Mouse (Mus musculus): ENCODE measurements around the gene Sipa1l1.

Sipa1l1 gene

DNA sequence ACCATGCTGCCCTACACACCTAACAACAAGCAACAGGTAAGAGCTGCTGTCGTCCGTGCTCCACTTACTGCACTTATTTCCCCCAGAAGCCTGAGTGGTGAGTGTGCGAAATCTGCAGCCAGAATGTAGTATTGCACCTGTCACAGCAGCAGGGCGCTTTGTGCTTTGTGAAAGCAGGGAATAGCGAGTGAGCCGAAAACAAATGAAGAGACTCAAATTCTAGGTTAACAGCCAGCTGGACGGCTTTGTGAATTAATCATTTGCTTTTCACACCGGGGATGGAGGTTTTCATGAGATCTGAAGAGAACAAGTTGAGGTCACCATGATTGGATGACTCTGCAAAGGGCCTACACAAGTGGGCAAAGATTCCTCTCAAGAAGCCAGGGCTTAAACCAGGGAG is 215.6 kb downstream of the Sipa1l1 start:
- DNase-seq (ENCODE audit: low spot score) = no peak

DNA sequence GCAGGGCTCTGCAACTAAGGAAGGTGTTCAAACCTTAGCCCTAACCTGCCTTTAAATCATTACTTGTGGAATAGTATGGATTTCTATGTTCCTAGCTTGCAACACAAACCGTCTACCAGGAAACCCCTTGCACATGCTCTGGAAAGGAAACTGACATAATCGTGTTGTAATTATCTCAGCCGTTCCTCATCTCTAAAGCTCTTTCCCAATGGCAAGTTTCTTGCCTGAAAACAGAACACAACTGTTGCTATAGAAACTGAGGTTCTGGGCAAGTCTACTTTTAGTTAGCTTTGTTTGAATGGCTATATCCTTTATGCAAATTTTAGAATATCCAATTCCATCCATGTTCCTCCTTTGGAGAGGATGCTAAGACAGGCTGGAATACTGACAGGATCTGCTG is 217.9 kb downstream of the Sipa1l1 start:
- no peak for DNase-seq (ENCODE audit: low spot score)

DNA sequence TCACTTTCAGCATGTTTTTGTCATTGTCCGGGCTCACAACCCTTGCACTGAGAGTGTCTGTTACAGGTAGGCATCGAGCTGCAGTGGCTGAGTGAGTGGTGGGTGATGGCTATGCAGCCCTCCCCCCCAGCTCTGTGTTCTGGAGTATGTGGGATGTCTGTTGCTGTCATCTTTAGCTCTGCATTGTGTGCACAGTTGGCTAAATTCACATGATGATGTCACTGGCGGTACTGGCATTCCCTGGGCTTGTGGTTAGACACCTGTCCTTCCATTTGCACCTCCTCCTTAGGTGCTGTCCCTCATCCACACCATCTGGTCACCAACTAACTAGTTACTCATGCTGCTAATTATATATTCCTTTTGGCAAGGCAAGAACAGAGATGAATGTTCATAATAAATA is 218.5 kb downstream of the Sipa1l1 start:
- DNase-seq (ENCODE audit: low spot score) = no peak

DNA sequence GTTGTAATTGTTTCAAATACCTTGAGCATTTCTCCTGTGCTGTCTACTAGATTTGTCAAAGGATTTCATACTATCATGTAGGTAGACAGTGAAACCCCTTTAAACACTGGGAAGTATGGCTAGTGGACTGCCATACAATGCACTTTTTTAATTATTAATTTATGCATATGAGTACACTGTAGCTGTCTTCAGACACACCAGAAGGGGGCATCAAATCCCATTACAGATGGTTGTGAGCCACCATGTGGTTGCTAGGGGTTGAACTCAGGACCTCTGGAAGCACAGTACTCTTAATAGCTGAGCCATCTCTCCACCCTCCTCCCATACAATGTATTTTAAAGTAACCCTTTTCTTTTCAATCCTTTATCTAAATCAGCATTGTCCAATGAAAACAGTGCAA is 219.0 kb downstream of the Sipa1l1 start:
- DNase-seq (ENCODE audit: low spot score) = no peak

DNA sequence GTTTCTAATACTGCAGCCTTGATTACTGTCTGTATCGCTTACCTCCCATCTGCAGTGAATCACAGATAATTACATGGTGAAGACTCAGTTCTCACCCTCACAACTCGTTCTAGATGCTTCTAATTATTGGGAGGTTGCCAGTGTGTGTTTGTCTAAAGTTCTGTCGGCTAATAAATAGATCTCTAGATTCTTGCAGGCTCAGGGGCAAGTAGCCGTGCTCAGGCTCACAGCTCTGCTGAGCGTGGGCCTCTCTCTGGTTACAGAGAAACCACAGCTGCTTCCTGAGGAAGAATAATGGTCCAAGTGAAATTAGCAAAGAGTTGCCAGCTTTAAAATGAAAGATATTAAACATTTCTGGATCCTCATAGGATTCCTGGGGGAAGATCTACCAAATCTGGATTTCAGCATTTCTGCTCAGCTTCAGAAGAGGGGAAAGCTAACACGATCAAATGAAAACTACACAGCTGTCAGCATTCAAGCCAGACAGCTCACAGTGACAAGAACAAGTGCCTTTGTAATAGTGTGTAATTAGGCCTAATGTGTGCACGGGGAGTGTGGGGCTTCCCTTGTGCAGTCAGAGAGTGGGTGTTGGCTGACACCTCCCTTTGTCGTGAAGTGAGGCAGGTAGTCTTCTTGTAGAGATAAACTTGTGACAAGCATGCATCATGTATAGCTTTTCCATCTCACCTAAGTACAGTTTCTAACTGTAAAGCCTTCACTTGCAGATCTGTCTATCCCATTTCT is 225.2 kb downstream of the Sipa1l1 start:
- DNase-seq (ENCODE audit: low spot score) = no peak

DNA sequence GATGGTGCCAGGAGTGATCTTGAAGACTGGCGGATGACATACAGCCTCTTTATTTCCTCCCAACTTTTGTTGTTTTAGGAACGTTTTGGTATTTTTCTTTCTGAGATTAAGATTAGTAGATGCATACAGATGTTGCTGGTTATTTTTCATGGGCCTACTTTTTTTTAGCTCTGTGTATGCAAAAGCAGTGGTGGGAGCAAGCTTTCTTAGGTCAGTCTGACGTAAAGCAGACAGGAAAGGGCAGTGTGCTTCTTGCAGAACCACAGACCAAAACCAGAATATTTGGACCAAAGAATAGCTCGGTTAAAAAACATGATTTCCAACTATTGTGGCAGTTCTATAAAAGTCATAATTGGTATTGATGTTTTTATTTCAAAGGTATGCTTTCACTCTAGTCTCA is 226.1 kb downstream of the Sipa1l1 start:
- no peak for DNase-seq (ENCODE audit: low spot score)

DNA sequence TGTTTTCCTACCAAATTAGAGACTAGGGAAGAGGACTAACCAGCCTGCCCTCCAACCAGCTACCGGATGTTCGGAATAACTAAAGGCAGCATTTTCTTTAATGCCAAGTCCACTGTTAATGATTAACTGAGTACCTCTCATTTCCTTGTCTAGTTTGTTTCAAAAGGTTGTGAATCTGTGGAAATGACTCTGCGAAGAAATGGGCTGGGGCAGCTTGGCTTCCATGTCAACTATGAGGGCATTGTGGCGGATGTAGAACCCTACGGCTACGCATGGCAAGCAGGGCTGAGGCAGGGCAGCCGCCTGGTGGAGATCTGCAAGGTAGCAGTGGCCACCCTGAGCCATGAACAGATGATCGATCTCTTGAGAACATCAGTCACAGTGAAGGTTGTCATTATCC is 228.1 kb downstream of the Sipa1l1 start:
- DNase-seq (ENCODE audit: low spot score) = no peak

DNA sequence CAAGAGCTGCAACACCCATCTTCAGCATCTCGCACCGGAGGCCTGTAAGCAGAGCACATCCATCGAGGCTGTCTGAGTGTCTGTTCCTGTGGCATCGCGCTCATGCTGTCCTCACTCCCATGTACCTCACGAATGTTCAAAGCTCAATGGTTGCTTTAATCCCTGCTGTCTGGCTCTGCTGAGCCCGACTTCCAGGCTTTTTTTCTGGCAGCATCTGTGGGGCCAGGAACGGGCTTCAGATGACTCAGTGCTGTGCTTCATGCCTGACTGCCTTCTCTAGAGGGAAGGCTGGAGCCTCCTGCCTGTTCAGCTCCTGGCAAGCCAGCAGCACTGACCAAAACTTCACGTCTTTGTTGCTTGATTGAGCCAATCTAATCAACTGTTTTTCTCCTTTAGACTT is 228.6 kb downstream of the Sipa1l1 start:
- no peak for DNase-seq (ENCODE audit: low spot score)

DNA sequence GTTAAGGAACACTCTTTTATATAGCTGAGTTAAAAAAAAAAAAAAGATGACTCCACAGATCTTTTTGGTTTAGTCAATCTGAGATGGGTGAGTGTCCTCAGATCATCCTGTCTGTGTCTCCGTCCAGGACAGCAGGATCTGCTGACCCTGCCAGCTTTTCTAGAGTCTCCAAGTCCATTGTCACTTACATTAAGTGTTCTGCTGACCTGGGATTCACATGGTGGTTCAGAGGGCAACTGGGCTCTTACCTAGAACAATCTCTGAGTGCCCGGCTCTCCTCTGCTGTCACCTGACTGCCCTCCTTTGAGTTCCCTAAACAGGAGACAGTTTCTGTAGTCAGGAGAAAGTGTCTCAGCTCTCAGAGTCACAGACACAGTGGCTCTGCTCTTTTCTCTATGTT is 229.8 kb downstream of the Sipa1l1 start:
- DNase-seq (ENCODE audit: low spot score) = no peak

DNA sequence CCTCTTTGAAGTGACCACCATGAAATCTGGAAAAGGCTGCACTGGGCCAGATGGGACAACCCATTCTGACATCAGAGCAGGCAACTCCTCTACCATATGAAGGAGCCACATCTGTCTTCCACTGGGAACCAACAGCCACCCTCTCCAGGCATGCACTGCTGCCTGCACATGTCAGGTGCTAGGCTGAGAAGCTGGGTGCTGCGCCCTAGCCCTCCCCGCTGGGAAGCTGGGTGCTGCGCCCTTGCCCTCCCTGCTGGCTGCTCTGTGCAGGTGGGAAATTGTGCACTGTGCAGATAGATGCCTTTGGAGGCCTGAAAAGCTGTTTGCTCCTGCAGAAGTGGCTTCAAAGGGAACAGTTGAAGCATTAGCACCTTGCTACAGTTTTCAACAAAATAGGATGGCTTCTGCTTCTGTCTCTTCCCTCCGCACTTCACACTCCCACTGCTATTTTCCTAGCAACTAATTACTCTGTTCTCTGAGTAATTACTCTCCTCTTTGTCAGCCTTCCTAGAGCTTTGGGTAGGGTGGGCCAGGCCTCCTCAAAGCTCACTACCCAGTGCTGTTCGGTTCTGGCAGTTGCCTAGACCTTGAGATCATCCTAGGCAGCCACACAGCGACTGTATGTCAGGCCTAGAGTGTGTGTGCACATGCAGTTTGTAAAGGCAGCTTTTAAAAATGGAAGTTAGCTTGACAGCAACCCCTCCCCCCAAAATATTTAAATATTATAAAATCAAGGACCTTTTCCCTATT is 231.0 kb downstream of the Sipa1l1 start:
- no peak for DNase-seq (ENCODE audit: low spot score)

DNA sequence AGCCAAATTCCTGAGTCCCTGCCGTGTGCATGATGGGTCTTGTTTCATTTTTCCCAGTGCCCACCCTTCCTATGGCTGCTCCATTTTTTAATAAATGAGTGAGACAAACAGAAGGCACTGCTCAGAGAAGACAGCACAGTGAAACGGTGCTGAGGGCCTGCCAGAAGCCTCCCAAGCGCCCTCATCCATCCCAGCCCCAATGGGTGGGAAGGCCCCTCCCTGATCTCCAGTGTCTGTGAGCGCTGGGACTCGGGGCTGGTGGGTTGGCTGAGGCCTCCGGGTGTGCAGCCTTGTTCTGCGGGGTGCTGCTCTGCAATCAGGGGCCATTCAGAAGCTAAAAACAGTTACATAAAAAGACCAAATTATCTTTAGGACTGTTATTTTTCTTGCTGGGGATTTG is 231.7 kb downstream of the Sipa1l1 start:
- no peak for DNase-seq (ENCODE audit: low spot score)

DNA sequence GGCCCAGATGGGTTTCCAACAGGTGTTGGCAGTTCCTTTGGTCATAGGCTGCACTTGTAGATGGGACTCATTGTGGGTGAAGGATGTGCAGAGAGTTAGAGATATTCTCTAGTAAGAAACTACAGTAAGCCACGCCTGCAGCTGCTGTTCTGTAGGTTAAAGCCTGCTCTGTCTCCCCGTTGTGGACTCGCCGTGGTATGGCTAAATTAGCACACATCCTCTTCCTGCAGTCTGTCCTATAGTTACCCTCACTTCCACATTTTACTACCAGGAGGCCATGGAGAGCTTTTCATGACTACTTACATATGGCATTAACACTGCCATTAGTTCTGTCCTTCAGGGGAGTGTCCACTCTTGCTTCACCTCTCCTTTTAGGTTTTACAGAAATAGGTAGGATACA is 232.3 kb downstream of the Sipa1l1 start:
- no peak for DNase-seq (ENCODE audit: low spot score)

DNA sequence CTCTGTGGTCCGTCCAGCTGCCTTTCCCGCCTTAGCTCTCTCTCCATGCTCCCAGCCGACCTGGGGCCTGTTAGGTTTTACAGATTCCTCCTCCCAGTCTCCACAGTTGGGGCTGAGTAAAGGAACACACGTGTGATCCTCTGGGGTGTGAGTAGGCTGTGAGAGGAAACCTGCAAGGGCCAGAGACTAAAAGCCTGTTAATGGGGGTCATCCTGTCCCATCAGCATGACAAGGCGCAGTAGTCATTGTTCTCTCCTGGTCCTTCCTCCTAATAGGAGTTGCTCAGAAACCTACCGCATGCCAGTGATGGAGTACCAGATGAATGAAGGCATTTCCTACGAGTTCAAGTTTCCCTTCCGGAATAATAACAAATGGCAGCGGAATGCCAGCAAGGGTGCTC is 233.5 kb downstream of the Sipa1l1 start:
- no peak for DNase-seq (ENCODE audit: low spot score)

DNA sequence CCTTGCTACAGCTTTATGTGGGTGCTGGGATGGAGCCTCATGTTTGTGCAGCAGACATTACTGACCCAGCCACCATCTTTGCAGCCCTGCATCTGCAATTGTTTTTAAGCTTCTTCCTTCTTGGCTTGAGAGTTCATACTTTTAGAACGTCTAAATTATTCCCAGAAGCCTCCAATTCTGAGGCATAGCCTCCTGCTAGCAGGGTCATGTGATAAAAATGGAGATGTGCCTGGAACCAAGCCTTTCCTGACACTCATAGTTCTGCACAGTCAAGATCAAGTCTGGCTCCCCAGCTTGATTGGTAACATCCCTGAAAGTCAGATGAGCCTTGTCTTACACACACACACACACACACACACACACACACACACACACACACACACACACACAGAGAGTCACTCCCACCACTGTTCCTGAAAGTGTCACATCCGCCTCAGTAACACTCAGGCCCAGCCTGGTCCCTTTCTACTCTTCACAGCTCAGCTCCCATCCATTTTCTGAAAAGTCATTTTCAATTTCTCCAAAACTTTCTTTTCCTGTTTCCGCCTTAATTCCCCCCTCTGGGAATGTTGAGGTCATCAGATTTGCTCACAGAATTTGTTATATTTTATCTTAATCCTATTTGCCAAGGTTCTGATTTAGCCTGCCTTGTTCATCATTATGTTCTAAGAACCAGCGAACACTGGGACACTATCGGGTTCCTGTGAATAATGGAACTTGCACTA is 238.6 kb downstream of the Sipa1l1 start:
- no peak for DNase-seq (ENCODE audit: low spot score)

DNA sequence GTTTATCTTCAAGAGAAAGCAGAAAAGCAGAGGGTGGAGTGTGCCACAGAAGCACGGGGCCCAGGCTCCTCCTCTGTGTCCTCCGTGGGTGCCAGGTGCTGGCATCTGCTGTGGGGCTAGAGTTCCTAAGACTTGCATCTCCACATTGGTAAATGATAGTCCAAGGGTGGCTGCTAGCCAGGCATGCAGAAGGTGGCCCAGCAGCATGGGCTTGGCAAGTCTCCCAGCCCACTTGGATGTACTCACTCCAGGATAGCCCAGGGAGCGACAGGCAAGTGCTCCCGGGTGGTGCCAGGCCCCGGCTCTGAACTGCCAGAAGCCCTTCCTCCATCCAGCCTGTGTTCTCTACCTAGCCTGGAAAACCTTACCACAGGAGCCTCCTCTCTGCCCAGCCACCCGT is 239.4 kb downstream of the Sipa1l1 start:
- no peak for DNase-seq (ENCODE audit: low spot score)

DNA sequence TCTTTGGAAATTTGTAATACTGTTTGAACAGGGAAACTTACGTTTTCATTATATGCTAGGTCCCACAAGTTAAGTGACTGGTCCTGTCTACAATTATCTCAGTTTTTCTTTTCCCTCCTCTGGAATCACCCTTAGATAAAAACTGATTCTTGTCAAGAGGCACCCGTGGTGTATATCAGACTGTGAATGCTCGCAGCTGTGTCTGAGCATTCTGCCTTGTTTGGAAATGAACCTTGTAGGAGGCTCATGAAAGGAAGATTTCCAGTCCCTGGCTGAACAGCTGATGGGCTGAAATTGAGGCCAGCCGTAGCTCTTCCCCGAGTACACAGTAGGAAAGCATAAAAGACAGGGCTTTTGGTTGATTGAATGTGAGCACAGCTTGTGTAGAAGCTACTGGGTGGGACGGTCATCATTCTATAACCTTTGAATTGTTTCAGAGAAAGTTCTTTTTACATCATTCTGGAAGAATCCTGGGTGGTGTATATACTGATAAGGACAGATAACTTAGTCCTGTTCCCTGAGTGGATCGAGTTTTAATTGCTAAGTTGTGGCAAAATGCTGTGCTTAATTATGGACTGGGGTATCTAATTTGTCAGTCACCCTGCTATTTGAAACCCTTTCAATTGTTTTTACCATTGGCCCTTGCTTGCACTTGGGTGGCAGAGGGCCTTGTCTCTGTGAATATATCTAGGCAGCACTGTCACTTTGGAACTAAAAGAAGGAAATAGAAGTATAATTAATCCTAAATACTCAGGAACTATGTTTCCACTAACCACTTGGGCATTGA is 240.8 kb downstream of the Sipa1l1 start:
- DNase-seq (ENCODE audit: low spot score) = no peak

DNA sequence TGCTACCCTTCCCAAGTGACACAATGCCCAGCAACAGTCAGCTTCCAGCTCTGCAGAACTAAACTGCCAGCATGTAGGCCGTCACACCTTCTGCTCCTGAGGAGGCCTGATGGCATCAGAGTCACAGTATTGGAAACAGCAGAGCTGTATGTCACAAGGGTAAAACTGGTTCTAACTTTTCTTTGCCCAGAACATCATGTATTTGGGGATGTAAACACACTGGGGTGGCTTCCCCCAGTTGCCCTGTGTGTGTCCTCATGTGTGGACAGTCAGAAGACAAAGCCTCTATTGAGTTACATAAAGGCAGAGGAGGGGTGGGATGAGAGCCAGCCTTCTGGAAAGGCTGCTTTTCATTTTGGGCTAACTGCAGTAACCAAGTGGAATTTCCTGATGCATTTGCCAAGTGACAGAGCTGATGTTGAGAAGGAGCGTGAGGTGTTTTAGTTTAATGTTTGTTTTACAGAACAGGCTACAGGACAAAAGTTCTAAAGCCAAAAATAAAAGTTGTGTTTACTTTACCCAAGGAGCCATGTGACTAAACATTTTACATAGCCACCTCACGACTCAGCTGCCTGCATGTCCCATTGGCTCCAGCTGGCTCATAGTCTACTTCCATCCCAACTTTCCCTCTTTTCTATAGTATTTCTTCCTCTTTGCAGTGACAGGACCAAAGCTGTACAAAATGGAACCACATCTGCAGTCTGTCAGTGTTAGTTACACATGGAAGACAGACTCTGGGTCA is 243.3 kb downstream of the Sipa1l1 start:
- DNase-seq (ENCODE audit: low spot score) = no peak

DNA sequence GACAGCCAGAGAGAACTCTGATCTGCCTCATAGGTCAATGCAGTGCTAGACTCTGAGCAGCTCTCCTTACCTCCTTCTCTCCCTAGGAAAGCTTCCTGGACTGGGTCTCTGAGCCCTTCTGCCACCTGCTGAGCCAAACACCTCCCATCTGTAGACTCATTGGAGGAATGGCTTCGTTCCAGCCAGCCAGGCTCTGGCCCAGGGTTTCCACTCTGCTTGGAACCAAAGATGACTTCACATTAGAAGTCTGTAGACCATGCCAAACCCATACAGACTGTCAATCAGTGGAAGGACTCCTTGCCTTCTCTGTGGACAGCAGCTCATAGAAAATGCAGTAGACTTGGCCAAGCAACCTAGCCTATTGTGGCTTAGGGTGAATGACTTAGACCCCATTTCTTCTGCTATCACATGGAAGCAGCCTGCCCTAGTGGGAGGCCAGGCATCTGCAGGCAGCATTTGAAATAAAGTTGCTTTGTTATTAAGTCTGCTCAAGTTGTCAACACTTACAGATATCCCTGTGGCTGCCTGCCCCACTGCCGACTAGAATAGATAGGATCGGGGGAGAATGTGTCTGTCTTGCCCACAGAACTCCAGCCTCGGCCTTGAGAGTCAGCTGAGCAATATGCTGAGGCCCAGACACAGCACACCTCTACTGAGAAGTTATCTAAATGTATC is 246.7 kb downstream of the Sipa1l1 start:
- no peak for DNase-seq (ENCODE audit: low spot score)

DNA sequence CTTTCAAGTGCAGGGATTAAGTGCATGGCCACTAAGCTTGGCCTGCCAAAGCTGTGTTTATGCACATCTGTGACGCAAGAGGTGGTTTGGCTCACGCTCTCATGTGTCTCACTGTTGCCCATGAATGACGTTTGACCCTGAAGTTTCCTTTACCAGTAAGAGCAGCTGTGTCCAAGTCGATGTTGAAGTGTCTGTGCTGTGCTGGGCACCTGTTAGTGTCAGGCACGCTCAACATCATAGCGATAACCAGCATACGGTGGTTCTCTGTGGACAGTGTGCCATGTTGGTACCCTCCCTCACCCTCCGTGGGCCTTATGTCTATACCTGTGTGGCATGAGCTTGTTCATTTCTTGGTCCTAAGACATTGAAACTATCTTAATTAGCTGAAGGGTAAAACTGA is 249.9 kb downstream of the Sipa1l1 start:
- no peak for DNase-seq (ENCODE audit: low spot score)

DNA sequence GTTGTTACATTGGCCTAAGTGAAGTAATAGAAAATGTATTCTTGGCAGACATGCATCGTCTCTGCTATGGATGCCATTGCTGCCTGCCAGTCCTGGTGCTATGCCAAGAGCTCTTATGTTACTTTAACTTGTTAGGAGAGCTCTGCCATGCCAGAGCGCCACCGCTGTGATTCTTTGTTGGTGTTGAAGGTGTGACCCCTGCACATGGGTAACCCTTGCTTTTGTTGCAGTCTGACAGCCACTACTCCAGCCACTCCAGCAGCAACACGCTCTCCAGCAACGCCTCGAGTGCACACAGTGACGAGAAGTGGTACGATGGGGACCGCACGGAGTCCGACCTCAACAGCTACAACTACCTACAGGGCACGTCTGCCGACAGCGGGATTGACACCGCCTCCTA is 255.7 kb downstream of the Sipa1l1 start:
- no peak for DNase-seq (ENCODE audit: low spot score)

DNA sequence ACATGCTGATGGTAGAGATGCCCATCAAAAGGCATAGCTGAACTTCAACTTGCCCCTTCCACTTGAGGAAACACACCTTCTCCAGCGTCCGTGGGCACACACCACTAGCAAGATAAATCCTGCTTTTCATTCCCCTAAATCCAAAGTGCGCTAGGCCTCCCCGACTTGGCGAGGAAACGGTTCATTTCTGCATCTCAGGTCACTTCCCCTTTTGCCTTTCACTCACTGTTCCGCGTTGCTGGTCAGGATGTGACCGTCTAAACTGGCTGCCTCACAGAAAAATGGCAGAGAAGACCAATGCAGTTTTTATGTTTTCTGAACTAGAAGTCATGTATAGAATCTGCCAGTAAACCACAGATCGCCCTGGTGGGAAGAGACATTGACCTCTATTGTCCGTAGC is 256.7 kb downstream of the Sipa1l1 start:
- DNase-seq (ENCODE audit: low spot score) = no peak

All from embryo, embryonic 10 days (tissue).